Mouse (Mus musculus): ENCODE measurements around the gene Pbrm1.

Gene Pbrm1

GRCm38 (mm10) chr14:31166827-31167226 is 147.9 kb downstream of the Pbrm1 start:
- no peak for DNase-seq (ENCODE audit: low read depth)

DNA sequence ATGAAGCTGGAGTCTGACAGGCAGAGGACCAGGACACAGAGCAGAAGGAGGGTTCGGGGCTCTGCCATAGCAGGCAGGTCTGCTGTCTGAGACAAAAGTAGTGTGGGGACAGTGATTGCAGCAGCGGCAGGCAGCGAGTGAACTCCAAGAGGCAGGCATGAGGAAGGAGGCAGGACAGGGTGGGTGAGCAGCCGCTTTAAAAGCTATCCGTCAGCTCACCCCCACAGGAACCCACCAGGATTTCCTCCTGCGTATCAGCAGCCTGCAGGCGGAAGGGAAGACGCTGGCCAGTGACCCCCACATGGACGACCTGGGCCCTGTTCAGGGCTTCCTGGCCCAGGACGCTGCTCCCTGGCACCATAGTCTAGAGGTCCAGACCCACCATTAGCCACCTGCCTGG is 149.5 kb downstream of the Pbrm1 start, which contains the start of gene Stab1:
Stab1 (minus strand) TSS at position 217 of the 400 bp plus-strand sequence.
- no peak for DNase-seq (ENCODE audit: low read depth)

DNA sequence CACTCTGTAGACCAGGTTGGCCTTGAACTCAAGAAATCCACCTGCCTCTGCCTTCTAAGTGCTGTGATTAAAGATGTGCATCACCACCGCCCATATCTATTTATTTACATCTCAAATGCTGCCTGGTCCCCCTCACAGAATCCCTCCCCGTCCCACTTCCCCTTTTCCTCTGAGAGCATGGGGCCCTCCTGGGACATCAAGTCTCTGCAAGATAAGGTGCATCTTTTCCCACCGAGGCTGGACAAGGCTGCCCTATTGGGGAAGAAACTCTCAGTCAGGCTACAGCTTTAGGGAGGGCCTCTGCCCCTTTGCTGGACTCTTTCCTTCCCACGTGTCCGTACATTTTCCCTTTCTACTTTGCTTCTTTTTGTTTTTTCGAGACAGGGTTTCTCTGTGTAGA is 150.6 kb downstream of the Pbrm1 start:
- DNase-seq (ENCODE audit: low read depth): peak; percentile 34

GRCm38 (mm10) chr14:31170963-31171362 is 152.0 kb downstream of the Pbrm1 start:
- no peak for DNase-seq (ENCODE audit: low read depth)
